Mouse (Mus musculus): ENCODE measurements at regions not wholly inside any gene's neighbourhood (a gene's known extent, or its start where the extent isn't known, plus 50 kb on each side); places are given as distances from the start of the nearest gene placed in this dataset.
A peak's percentile ranks its signal among the peaks of the same experiment; 100 is the strongest.

DNA sequence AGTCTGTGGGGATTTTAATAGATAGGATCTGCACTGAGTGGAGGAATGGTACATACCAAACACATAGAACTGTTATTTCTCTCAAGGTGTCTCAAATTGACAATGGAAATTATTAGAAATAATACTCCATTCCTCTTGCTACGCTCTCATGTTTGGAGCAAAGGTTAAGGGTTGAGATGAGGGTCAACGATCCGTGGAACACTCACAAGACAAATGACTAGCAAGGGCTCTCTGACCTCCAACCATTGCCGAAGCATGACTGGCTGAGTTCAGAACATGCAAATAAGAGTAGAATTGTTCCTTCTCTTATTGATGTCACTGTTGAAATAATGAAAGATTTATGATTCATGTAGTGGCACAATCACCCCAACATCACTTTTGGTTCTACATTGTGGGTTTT is 407.1 kb upstream of the Rgma start:
- Histone ChIP-seq H3K36me3 (no peaks in the 10 kb centered on the region), H3K4me1 (replicated peaks) (0 out of 2 replicates have a peak, but pooled peaks cover 3% of the 10 kb centered on the region), H3K27ac (no peak overlapping the region), H3K9ac (no peak overlapping the region), H3K4me2 (no peak overlapping the region), H3K4me3 (no peak overlapping the region), H3K27me3 (no peaks in the 10 kb centered on the region), H3K9me3 (no peaks in the 10 kb centered on the region)
- no peak for ATAC-seq (ENCODE audit: low FRiP score)
- 43% methylated on average over 4 of the region's 4 CpGs for WGBS

- Histone ChIP-seq H3K9me3 (no peaks in the 10 kb centered on the region), H3K4me2 (no peak overlapping the region), H3K9ac (no peak overlapping the region)
Observed at GRCm38 (mm10) chr7:72971506-72972267, 403.6 kb upstream of the Rgma start.

GRCm38 (mm10) chr7:72972397-72972796 is 402.9 kb upstream of the Rgma start:
- ATAC-seq (ENCODE audit: low FRiP score): no peak
- Histone ChIP-seq H3K27ac (no peak overlapping the region), H3K36me3 (no peaks in the 10 kb centered on the region), H3K4me2 (no peak overlapping the region), H3K27me3 (no peaks in the 10 kb centered on the region), H3K9me3 (no peaks in the 10 kb centered on the region), H3K4me1 (replicated peaks) (no peaks in the 10 kb centered on the region), H3K4me3 (no peak overlapping the region), H3K9ac (no peak overlapping the region)
- 94% methylated on average over 7 of the region's 7 CpGs for WGBS

More at GRCm38 (mm10) chr7:72971506-72972267, 403.6 kb upstream of the Rgma start:
- Histone ChIP-seq H3K4me3 (no peak overlapping the region), H3K36me3 (no peaks in the 10 kb centered on the region), H3K4me1 (replicated peaks) (no peaks in the 10 kb centered on the region), H3K27ac (no peak overlapping the region), H3K27me3 (no peaks in the 10 kb centered on the region)
- ATAC-seq (ENCODE audit: low FRiP score): no peak
- WGBS: 81% methylated on average over 5 of the region's 5 CpGs

- H3K36me3 ChIP-seq: no peaks in the 10 kb centered on the region
- H3K9me3 ChIP-seq: no peaks in the 10 kb centered on the region
- WGBS: 68% methylated on average over 3 of the region's 3 CpGs
- H3K27ac ChIP-seq: no peak overlapping the region
- no peaks in the 10 kb centered on the region for H3K4me1 ChIP-seq (replicated peaks)
- no peak overlapping the region for H3K4me2 ChIP-seq
- H3K4me3 ChIP-seq: no peak overlapping the region
- H3K27me3 ChIP-seq: no peaks in the 10 kb centered on the region
- H3K9ac ChIP-seq: no peak overlapping the region
- no peak for ATAC-seq (ENCODE audit: low FRiP score)
Observed at GRCm38 (mm10) chr7:72973771-72974170, 401.5 kb upstream of the Rgma start.

- Histone ChIP-seq H3K4me2 (no peak overlapping the region), H3K9ac (no peak overlapping the region), H3K27ac (no peak overlapping the region), H3K4me1 (replicated peaks) (no peaks in the 10 kb centered on the region), H3K27me3 (no peaks in the 10 kb centered on the region), H3K9me3 (no peaks in the 10 kb centered on the region), H3K4me3 (no peak overlapping the region), H3K36me3 (no peaks in the 10 kb centered on the region)
- 89% methylated on average over 3 of the region's 3 CpGs for WGBS
- ATAC-seq (ENCODE audit: low FRiP score): no peak
Observed at GRCm38 (mm10) chr7:72974384-72974783, 400.9 kb upstream of the Rgma start.

DNA sequence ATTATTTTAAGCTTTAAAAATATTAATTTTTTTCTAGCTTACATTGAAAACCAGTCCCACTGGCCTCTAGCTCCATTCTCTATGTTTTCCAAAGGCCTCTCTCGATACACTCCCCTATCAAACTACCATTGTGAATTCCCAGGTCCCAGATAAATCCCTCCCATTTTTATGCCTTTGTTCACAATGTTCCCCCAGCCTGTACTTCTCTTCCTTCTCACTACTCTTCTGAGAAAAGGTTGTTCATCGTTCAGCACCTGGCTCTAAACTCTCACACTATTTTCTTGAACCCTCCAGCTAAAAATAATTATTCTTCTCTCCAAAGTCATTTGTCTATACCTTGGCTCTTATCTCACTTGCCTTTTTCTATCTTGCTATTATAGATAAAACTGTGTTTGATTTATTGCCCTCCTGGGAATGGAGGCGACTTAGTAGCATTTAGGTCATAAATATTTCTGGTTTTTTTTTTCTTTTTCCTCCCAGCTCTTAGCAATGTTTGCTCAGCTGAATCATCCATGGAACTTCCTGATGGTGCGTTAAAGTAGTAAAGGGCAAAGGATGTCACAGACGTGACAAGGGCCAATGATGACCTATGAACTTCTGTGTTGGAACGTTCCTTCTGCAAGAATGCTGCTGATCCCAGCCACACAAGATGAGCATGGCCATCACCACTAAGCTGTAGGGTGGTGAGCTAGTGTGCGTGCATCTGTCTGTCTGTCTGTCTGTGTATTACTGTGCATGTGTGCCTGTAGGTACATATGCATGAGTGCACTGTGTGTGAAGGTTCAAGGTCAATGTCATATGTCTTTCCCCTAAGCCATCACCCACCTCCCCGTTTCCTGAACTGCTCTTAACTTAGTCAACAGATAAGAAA is 384.5 kb upstream of the Rgma start:
- Histone ChIP-seq H3K9me3 (no peaks in the 10 kb centered on the region), H3K27ac (no peak overlapping the region)
- 76% methylated on average over 8 of the region's 8 CpGs for WGBS

GRCm38 (mm10) chr7:72998374-72998773 is 376.9 kb upstream of the Rgma start:
- ATAC-seq (ENCODE audit: low FRiP score): no peak
- Histone ChIP-seq H3K9me3 (no peaks in the 10 kb centered on the region), H3K4me1 (replicated peaks) (peaks cover 6% of the 10 kb centered on the region; the same call in 1 of the 2 replicates), H3K27ac (no peak overlapping the region), H3K36me3 (no peaks in the 10 kb centered on the region), H3K4me3 (no peak overlapping the region), H3K4me2 (no peak overlapping the region), H3K27me3 (no peaks in the 10 kb centered on the region), H3K9ac (no peak overlapping the region)
- WGBS: 54% methylated on average over 5 of the region's 5 CpGs

More for the DNA sequence above, 384.5 kb upstream of the Rgma start:
- H3K4me1 ChIP-seq (replicated peaks): no peaks in the 10 kb centered on the region
- no peak overlapping the region for H3K9ac ChIP-seq
- no peak for ATAC-seq (ENCODE audit: low FRiP score)
- no peak overlapping the region for H3K4me3 ChIP-seq
- no peaks in the 10 kb centered on the region for H3K27me3 ChIP-seq
- H3K4me2 ChIP-seq: no peak overlapping the region
- H3K36me3 ChIP-seq: no peaks in the 10 kb centered on the region

GRCm38 (mm10) chr7:73019151-73019550 is 356.2 kb upstream of the Rgma start:
- ATAC-seq (ENCODE audit: low FRiP score): no peak
- Histone ChIP-seq H3K4me2 (no peak overlapping the region), H3K27me3 (no peaks in the 10 kb centered on the region), H3K36me3 (no peaks in the 10 kb centered on the region), H3K4me3 (no peak overlapping the region), H3K9me3 (no peaks in the 10 kb centered on the region), H3K9ac (no peak overlapping the region), H3K27ac (no peak overlapping the region), H3K4me1 (replicated peaks) (peaks cover 9% of the 10 kb centered on the region)
- WGBS: 89% methylated on average over 3 of the region's 3 CpGs

- Histone ChIP-seq H3K4me3 (no peak overlapping the region), H3K4me1 (replicated peaks) (peaks cover 9% of the 10 kb centered on the region), H3K9ac (no peak overlapping the region), H3K27ac (no peak overlapping the region), H3K9me3 (no peaks in the 10 kb centered on the region), H3K27me3 (no peaks in the 10 kb centered on the region), H3K36me3 (no peaks in the 10 kb centered on the region), H3K4me2 (no peak overlapping the region)
- WGBS: 33% methylated on average over 1 of the region's 1 CpGs
- ATAC-seq (ENCODE audit: low FRiP score): peak; percentile 46; the same call in 1 of the 2 replicates
Observed at GRCm38 (mm10) chr7:73019764-73020354, 355.4 kb upstream of the Rgma start.

DNA sequence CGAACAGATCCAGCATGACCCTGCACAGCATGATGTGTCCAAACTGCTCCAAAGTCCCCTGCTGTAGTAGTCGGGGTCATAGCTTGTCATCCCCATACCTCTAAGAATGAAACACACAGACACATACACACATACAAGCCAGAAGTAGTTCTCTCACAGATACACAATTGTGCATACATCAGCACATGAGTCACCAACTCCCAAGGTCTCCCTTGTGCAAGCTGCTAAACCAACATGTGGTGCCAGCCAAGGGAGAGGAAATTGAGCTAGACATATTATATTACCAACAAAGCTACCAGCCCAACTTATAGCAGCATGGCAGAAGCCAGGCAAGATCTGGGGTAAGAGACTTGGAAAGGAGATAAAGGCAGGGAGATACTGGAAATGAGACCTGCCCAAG is 353.5 kb upstream of the Rgma start:
- no peaks in the 10 kb centered on the region for H3K9me3 ChIP-seq
- no peak overlapping the region for H3K27ac ChIP-seq
- H3K4me3 ChIP-seq: no peak overlapping the region
- H3K4me2 ChIP-seq: no peak overlapping the region
- H3K36me3 ChIP-seq: no peaks in the 10 kb centered on the region
- peaks cover 9% of the 10 kb centered on the region for H3K4me1 ChIP-seq (replicated peaks)
- no peak for ATAC-seq (ENCODE audit: low FRiP score)
- no peaks in the 10 kb centered on the region for H3K27me3 ChIP-seq
- no peak overlapping the region for H3K9ac ChIP-seq
- WGBS: 79% methylated on average over 2 of the region's 2 CpGs

GRCm38 (mm10) chr7:73025640-73026039 is 349.7 kb upstream of the Rgma start:
- no peak overlapping the region for H3K27ac ChIP-seq
- H3K27me3 ChIP-seq: no peaks in the 10 kb centered on the region
- H3K4me2 ChIP-seq: no peak overlapping the region
- H3K4me1 ChIP-seq (replicated peaks): no peaks in the 10 kb centered on the region
- H3K9ac ChIP-seq: no peak overlapping the region
- no peaks in the 10 kb centered on the region for H3K36me3 ChIP-seq
- no peak overlapping the region for H3K4me3 ChIP-seq
- 79% methylated on average over 5 of the region's 5 CpGs for WGBS
- ATAC-seq (ENCODE audit: low FRiP score): no peak
- no peaks in the 10 kb centered on the region for H3K9me3 ChIP-seq

DNA sequence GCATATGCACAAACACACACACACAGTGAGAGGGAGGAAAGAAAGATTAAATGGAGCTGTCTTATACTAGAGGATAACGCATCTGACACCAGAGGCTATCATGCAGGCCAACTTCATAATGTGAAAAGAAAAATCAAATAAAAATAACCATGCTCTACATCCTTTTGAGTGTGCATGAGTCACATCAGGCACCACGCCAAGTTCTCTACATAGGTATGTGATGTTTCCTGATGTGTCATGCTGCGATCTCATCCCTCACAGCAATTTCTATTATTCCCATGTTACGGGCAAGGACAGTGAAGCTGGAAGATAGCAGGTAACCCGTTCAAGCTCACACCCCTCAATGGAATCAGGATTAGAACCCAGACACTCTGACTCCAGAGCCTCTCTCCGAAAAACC is 346.4 kb upstream of the Rgma start:
- H3K4me3 ChIP-seq: no peak overlapping the region
- H3K4me1 ChIP-seq (replicated peaks): peaks cover 10% of the 10 kb centered on the region
- H3K9ac ChIP-seq: no peak overlapping the region
- H3K36me3 ChIP-seq: no peaks in the 10 kb centered on the region
- no peak overlapping the region for H3K4me2 ChIP-seq
- no peaks in the 10 kb centered on the region for H3K27me3 ChIP-seq
- no peak overlapping the region for H3K27ac ChIP-seq
- no peak for ATAC-seq (ENCODE audit: low FRiP score)
- WGBS: 93% methylated on average over 6 of the region's 6 CpGs
- no peaks in the 10 kb centered on the region for H3K9me3 ChIP-seq

Measured in hindbrain, embryonic 13.5 days (tissue).